Mouse (Mus musculus): ENCODE results near the gene Cav1. TPM values are rescaled to one million over a fixed set of nuclear protein-coding genes. Genes with fewer than 3 reads are reported as not detected.

Cav1 gene
- total RNA-seq (2023; ENCODE audit: inconsistent age): 1.4 to 1.9 TPM (median 1.5 TPM) in 3 of 4 replicates, not detected in the other

GRCm38 (mm10) chr6:17305954-17306601 lies at the start of gene Cav1:
TSS of gene Cav1 (plus strand) at chr6:17306335.

GRCm38 (mm10) chr6:17280939-17281756 lies 25.0 kb upstream of the Cav1 start, which contains the start of gene Cav2:
TSS of gene Cav2 (plus strand) at chr6:17281185.

Other genes with a start within 250 kb of the Cav1 start
- 45.3 to 54.0 TPM (median 52.2 TPM) in 4 replicates for gene Tes, start 241.2 kb upstream of the Cav1 start, total RNA-seq (2023; ENCODE audit: inconsistent age)
- gene Cav2, start 25.1 kb upstream of the Cav1 start, total RNA-seq (2023; ENCODE audit: inconsistent age): 0.99 to 2.5 TPM (median 1.9 TPM) in 4 replicates
- 0.13 to 0.19 TPM in 2 of 4 replicates, not detected in the others for gene Met, start 157.5 kb downstream of the Cav1 start, total RNA-seq (2023; ENCODE audit: inconsistent age)

Data from B cell, adult (primary cell).